Comparison of ENCODE assay signal across 8 mouse cellular contexts in the genomic region with DNA sequence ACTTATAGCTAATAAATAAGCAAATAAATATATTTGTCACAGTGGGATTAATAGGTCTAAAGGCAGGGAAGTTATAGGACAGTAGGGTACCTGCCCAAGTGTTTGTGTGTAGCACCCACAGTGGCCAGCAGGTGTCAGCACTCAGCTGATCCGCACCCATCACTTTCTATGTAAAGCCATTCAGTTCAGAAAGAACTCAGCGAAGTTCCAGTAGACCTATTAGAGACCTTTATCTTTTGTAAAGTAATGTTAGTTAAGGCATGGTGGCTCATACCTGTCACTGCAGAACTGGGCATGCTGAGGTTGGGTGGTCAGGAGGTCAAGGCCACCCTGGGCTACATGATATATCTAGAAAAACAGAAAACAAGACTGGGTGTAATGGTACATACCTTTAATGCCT. TPM values are rescaled to one million over a fixed set of nuclear protein-coding genes. Genes with fewer than 3 reads are reported as not detected.
DNase-seq lines count a peak whose midpoint lies in the region; ATAC-seq and TF ChIP-seq lines count a peak whose summit lies in the region.

No protein-coding gene starts in this region.

- no peaks in the 10 kb centered on the region for H3K9me3 ChIP-seq in kidney, embryonic 14.5 days (ENCODE audit: control insufficient read depth, low read length)
- no peaks in the 10 kb centered on the region for H3K9me3 ChIP-seq in liver, postnatal 0 days (ENCODE audit: low read length)
- H3K9me3 ChIP-seq in neural tube, embryonic 14.5 days (ENCODE audit: control insufficient read depth, low read length): no peaks in the 10 kb centered on the region

- no peak for TF ChIP-seq EP300 in liver, postnatal 0 days (IDR thresholded peaks at IDR 0.05; ENCODE audit: low read depth)

- ATAC-seq in kidney, embryonic 14.5 days (ENCODE audit: low FRiP score, low TSS enrichment): peak; percentile 83; the same call in 1 of the 2 replicates
- ATAC-seq in liver, postnatal 0 days: peak; percentile 30; the same call in 1 of the 2 replicates
- peak; percentile 86 for ATAC-seq in neural tube, embryonic 14.5 days (ENCODE audit: low read depth)

- peak; percentile 68 for DNase-seq in A20 (ENCODE audit: low read depth, low spot score)
- peak; percentile 38 for DNase-seq in Muller cell, postnatal 12 days (ENCODE audit: inconsistent ontology term)
- peak; percentile 81 to 87 for DNase-seq in cerebellum, postnatal 25 days
- peak; percentile 65 for DNase-seq in gastrocnemius, postnatal 14 days
- DNase-seq in liver, postnatal 0 days: peak; percentile 84
- DNase-seq in thymus, postnatal 14 days: peak; percentile 72

- H3K4me3 ChIP-seq in kidney, embryonic 14.5 days (ENCODE audit: low read length): no peak overlapping the region
- H3K4me3 ChIP-seq in liver, postnatal 0 days (ENCODE audit: low read depth, low read length): no peak overlapping the region
- no peak overlapping the region for H3K4me3 ChIP-seq in neural tube, embryonic 14.5 days (ENCODE audit: low read depth, low read length)

- H3K27me3 ChIP-seq in kidney, embryonic 14.5 days (ENCODE audit: control insufficient read depth, insufficient read depth, low read length): no peaks in the 10 kb centered on the region
- H3K27me3 ChIP-seq in liver, postnatal 0 days (ENCODE audit: insufficient read depth, low read length): no peaks in the 10 kb centered on the region
- no peaks in the 10 kb centered on the region for H3K27me3 ChIP-seq in neural tube, embryonic 14.5 days (ENCODE audit: control insufficient read depth, insufficient read depth, low read length)

- H3K36me3 ChIP-seq in kidney, embryonic 14.5 days (ENCODE audit: control insufficient read depth, insufficient read depth, low read length): no peaks in the 10 kb centered on the region
- no peaks in the 10 kb centered on the region for H3K36me3 ChIP-seq in liver, postnatal 0 days (replicated peaks; ENCODE audit: insufficient read depth, low read length)
- H3K36me3 ChIP-seq in neural tube, embryonic 14.5 days (ENCODE audit: control insufficient read depth, insufficient read depth, low read length): no peaks in the 10 kb centered on the region

- no peak overlapping the region for H3K27ac ChIP-seq in kidney, embryonic 14.5 days (ENCODE audit: low read depth, low read length)
- peak overlapping the region; percentile 19; the same call in 1 of the 2 replicates for H3K27ac ChIP-seq in liver, postnatal 0 days (ENCODE audit: low read depth)
- H3K27ac ChIP-seq in neural tube, embryonic 14.5 days (ENCODE audit: low read depth, low read length): no peak overlapping the region

- no peak overlapping the region for H3K4me2 ChIP-seq in kidney, embryonic 14.5 days (replicated peaks; ENCODE audit: low read depth, low read length)
- no peak overlapping the region for H3K4me2 ChIP-seq in liver, postnatal 0 days (ENCODE audit: low read depth, low read length)
- H3K4me2 ChIP-seq in neural tube, embryonic 14.5 days (ENCODE audit: low read depth, low read length): no peak overlapping the region

- H3K9ac ChIP-seq in kidney, embryonic 14.5 days (ENCODE audit: low read depth, low read length): no peak overlapping the region
- H3K9ac ChIP-seq in liver, postnatal 0 days (replicated peaks): no peak overlapping the region
- no peak overlapping the region for H3K9ac ChIP-seq in neural tube, embryonic 14.5 days (replicated peaks; ENCODE audit: low read depth, low read length)

- WGBS in kidney, embryonic 14.5 days: 18% methylated on average over 2 of the region's 2 CpGs
- WGBS in liver, postnatal 0 days (ENCODE audit: insufficient replicate concordance): 7% methylated on average over 2 of the region's 2 CpGs
- whole genome bisulfite sequencing in neural tube, embryonic 14.5 days: 16% methylated on average over 2 of the region's 2 CpGs

- peak; percentile 89 for TF ChIP-seq CTCF in liver, postnatal 0 days (IDR thresholded peaks at IDR 0.05; ENCODE audit: low read depth)

- no peaks in the 10 kb centered on the region for H3K4me1 ChIP-seq in kidney, embryonic 14.5 days (ENCODE audit: control insufficient read depth, insufficient read depth, low read length)
- H3K4me1 ChIP-seq in liver, postnatal 0 days (ENCODE audit: insufficient read depth): peaks cover 6% of the 10 kb centered on the region
- no peaks in the 10 kb centered on the region for H3K4me1 ChIP-seq in neural tube, embryonic 14.5 days (ENCODE audit: control insufficient read depth, insufficient read depth, low read length)

- intact Hi-C loops in gastrocnemius, postnatal 14 days (cut with DNase I; ENCODE audit: low total_unique reads): no loop called here

RNA-seq across cellular contexts. Expression of a gene that starts 12.4 kb away (rescaled TPM):
- total RNA-seq in gastrocnemius, postnatal 14 days (2021): not detected
- polyA plus RNA-seq in kidney, embryonic 14.5 days (2014; fragmentation: Nextera tagmentation; extraction: Ambion mirVana): not detected in 2 replicates
- 0.07 TPM in 1 of 2 replicates, not detected in the other for polyA plus RNA-seq in liver, postnatal 0 days (2015; fragmentation: Nextera tagmentation; extraction: Ambion mirVana)
- polyA plus RNA-seq in neural tube, embryonic 14.5 days (2014; fragmentation: Nextera tagmentation; extraction: Ambion mirVana): not detected in 2 replicates

RNA-seq across cellular contexts. Expression of a gene that starts 23.0 kb away (rescaled TPM):
- 10 to 100 TPM; 15.2 to 22.0 TPM for total RNA-seq in gastrocnemius, postnatal 14 days (2021)
- polyA plus RNA-seq in kidney, embryonic 14.5 days (2014; fragmentation: Nextera tagmentation; extraction: Ambion mirVana): 18.9 and 31.7 TPM in 2 replicates
- polyA plus RNA-seq in liver, postnatal 0 days (2015; fragmentation: Nextera tagmentation; extraction: Ambion mirVana): 8.2 and 9.4 TPM in 2 replicates
- 23.1 and 31.1 TPM in 2 replicates for polyA plus RNA-seq in neural tube, embryonic 14.5 days (2014; fragmentation: Nextera tagmentation; extraction: Ambion mirVana)

RNA-seq across cellular contexts. Expression of a gene that starts 31.5 kb away (rescaled TPM):
- under 1 TPM; 0.04 to 0.10 TPM for total RNA-seq in gastrocnemius, postnatal 14 days (2021)
- 1.2 and 2.0 TPM in 2 replicates for polyA plus RNA-seq in kidney, embryonic 14.5 days (2014; fragmentation: Nextera tagmentation; extraction: Ambion mirVana)
- polyA plus RNA-seq in liver, postnatal 0 days (2015; fragmentation: Nextera tagmentation; extraction: Ambion mirVana): 18.2 and 19.9 TPM in 2 replicates
- 1.2 and 1.7 TPM in 2 replicates for polyA plus RNA-seq in neural tube, embryonic 14.5 days (2014; fragmentation: Nextera tagmentation; extraction: Ambion mirVana)

Comparison
In these comparisons a context has a peak if more than half of its experiments do, and no peak if none do; other contexts are left out.
1. ATAC-seq: peak in every context shown above with its lines; median percentile 86 in neural tube, embryonic 14.5 days; 83 in kidney, embryonic 14.5 days; 30 in liver, postnatal 0 days.